Mouse (Mus musculus): Measurements from ENCODE around the gene Zfand4. TPM values are rescaled to one million over a fixed set of nuclear protein-coding genes. Genes with fewer than 3 reads are reported as not detected.
"Not testable (repeated sequence)": the region's sequence is repeated elsewhere in the genome, so short reads cannot be mapped to it uniquely, and the experiment has no call there.

The Zfand4 gene
- polyA plus RNA-seq, 1 experiment = 0.89 TPM

GRCm38 (mm10) chr6:116340521-116340920 lies 76.5 kb downstream of the Zfand4 start:
- Histone ChIP-seq H3K4me3 (replicated peaks; ENCODE audit: extremely low read depth, low read depth, low read length) (no peak overlapping the region), H3K4me1 (ENCODE audit: control insufficient read depth, insufficient read depth, low read length) (peaks cover 2% of the 10 kb centered on the region)
- TF ChIP-seq POLR2A (IDR thresholded peaks at IDR 0.05; ENCODE audit: borderline replicate concordance, extremely low read depth, low read depth, low read length) (no peak), CTCF (IDR thresholded peaks at IDR 0.05; ENCODE audit: insufficient read depth, low read length) (no peak)
- no peak for DNase-seq
- WGBS = 94% methylated on average over 1 of the region's 1 CpGs

GRCm38 (mm10) chr6:116347953-116348352 lies 83.9 kb downstream of the Zfand4 start:
- TF ChIP-seq POLR2A (IDR thresholded peaks at IDR 0.05; ENCODE audit: borderline replicate concordance, extremely low read depth, low read depth, low read length) = no peak
- TF ChIP-seq CTCF (IDR thresholded peaks at IDR 0.05; ENCODE audit: insufficient read depth, low read length) = no peak
- 81% methylated on average over 2 of the region's 2 CpGs for WGBS
- no peaks in the 10 kb centered on the region for H3K4me1 ChIP-seq (ENCODE audit: control insufficient read depth, insufficient read depth, low read length)
- no peak for DNase-seq
- H3K4me3 ChIP-seq (replicated peaks; ENCODE audit: extremely low read depth, low read depth, low read length) = no peak overlapping the region

- Histone ChIP-seq H3K4me1 (ENCODE audit: control insufficient read depth, insufficient read depth, low read length) (no peaks in the 10 kb centered on the region), H3K4me3 (replicated peaks; ENCODE audit: extremely low read depth, low read depth, low read length) (no peak overlapping the region)
- WGBS = 79% methylated on average over 3 of the region's 3 CpGs
- no peak for DNase-seq
- TF ChIP-seq POLR2A (IDR thresholded peaks at IDR 0.05; ENCODE audit: borderline replicate concordance, extremely low read depth, low read depth, low read length) (no peak), CTCF (IDR thresholded peaks at IDR 0.05; ENCODE audit: insufficient read depth, low read length) (no peak)
These were observed 86.0 kb downstream of the Zfand4 start for GRCm38 (mm10) chr6:116349997-116350396.

- WGBS = 82% methylated on average over 6 of the region's 6 CpGs
- TF ChIP-seq CTCF (IDR thresholded peaks at IDR 0.05; ENCODE audit: insufficient read depth, low read length) = no peak
- no peak for DNase-seq
- H3K4me1 ChIP-seq (ENCODE audit: control insufficient read depth, insufficient read depth, low read length) = no peaks in the 10 kb centered on the region
- H3K4me3 ChIP-seq (replicated peaks; ENCODE audit: extremely low read depth, low read depth, low read length) = no peak overlapping the region
These were observed 86.6 kb downstream of the Zfand4 start for GRCm38 (mm10) chr6:116350643-116351042.

GRCm38 (mm10) chr6:116351534-116351933 lies 87.5 kb downstream of the Zfand4 start:
- Histone ChIP-seq H3K4me1 (ENCODE audit: control insufficient read depth, insufficient read depth, low read length) (no peaks in the 10 kb centered on the region), H3K4me3 (replicated peaks; ENCODE audit: extremely low read depth, low read depth, low read length) (no peak overlapping the region)
- TF ChIP-seq POLR2A (IDR thresholded peaks at IDR 0.05; ENCODE audit: borderline replicate concordance, extremely low read depth, low read depth, low read length) = no peak
- TF ChIP-seq CTCF (IDR thresholded peaks at IDR 0.05; ENCODE audit: insufficient read depth, low read length) = no peak
- 77% methylated on average over 4 of the region's 4 CpGs for WGBS
- DNase-seq = no peak

GRCm38 (mm10) chr6:116353428-116353827 lies 89.4 kb downstream of the Zfand4 start:
- WGBS = 86% methylated on average over 1 of the region's 1 CpGs
- no peak overlapping the region for H3K4me3 ChIP-seq (replicated peaks; ENCODE audit: extremely low read depth, low read depth, low read length)
- DNase-seq = no peak
- TF ChIP-seq CTCF (IDR thresholded peaks at IDR 0.05; ENCODE audit: insufficient read depth, low read length) (no peak), POLR2A (IDR thresholded peaks at IDR 0.05; ENCODE audit: borderline replicate concordance, extremely low read depth, low read depth, low read length) (no peak)
- H3K4me1 ChIP-seq (ENCODE audit: control insufficient read depth, insufficient read depth, low read length) = no peaks in the 10 kb centered on the region; the same call in 1 of the 2 replicates

GRCm38 (mm10) chr6:116356311-116356947 lies 92.4 kb downstream of the Zfand4 start:
- DNase-seq; H3K4me3 ChIP-seq (replicated peaks; ENCODE audit: extremely low read depth, low read depth, low read length); H3K4me1 ChIP-seq (ENCODE audit: control insufficient read depth, insufficient read depth, low read length): not testable (repeated sequence)
- 70% methylated on average over 8 of the region's 8 CpGs for WGBS

- TF ChIP-seq CTCF (IDR thresholded peaks at IDR 0.05; ENCODE audit: insufficient read depth, low read length) = no peak
- no peak for TF ChIP-seq POLR2A (IDR thresholded peaks at IDR 0.05; ENCODE audit: borderline replicate concordance, extremely low read depth, low read depth, low read length)
- WGBS = 70% methylated on average over 4 of the region's 4 CpGs
- H3K4me3 ChIP-seq (replicated peaks; ENCODE audit: extremely low read depth, low read depth, low read length) = no peak overlapping the region
- peaks cover 2% of the 10 kb centered on the region; the same call in 1 of the 2 replicates for H3K4me1 ChIP-seq (ENCODE audit: control insufficient read depth, insufficient read depth, low read length)
- no peak for DNase-seq
These were observed 92.9 kb downstream of the Zfand4 start for GRCm38 (mm10) chr6:116356948-116357325.

- no peak for DNase-seq
- H3K4me3 ChIP-seq (replicated peaks; ENCODE audit: extremely low read depth, low read depth, low read length) = no peak overlapping the region
- H3K4me1 ChIP-seq (ENCODE audit: control insufficient read depth, insufficient read depth, low read length) = peaks cover 2% of the 10 kb centered on the region; the same call in 1 of the 2 replicates
- 62% methylated on average over 8 of the region's 8 CpGs for WGBS
- TF ChIP-seq POLR2A (IDR thresholded peaks at IDR 0.05; ENCODE audit: borderline replicate concordance, extremely low read depth, low read depth, low read length) = no peak
- TF ChIP-seq CTCF (IDR thresholded peaks at IDR 0.05; ENCODE audit: insufficient read depth, low read length) = no peak
These were observed 94.0 kb downstream of the Zfand4 start for GRCm38 (mm10) chr6:116358056-116358455.

GRCm38 (mm10) chr6:116359256-116359655 lies 95.2 kb downstream of the Zfand4 start:
- H3K4me3 ChIP-seq (replicated peaks; ENCODE audit: extremely low read depth, low read depth, low read length) = no peak overlapping the region
- no peak for DNase-seq
- TF ChIP-seq CTCF (IDR thresholded peaks at IDR 0.05; ENCODE audit: insufficient read depth, low read length) (no peak), POLR2A (IDR thresholded peaks at IDR 0.05; ENCODE audit: borderline replicate concordance, extremely low read depth, low read depth, low read length) (no peak)
- H3K4me1 ChIP-seq (ENCODE audit: control insufficient read depth, insufficient read depth, low read length) = peaks cover 2% of the 10 kb centered on the region; the same call in 1 of the 2 replicates
- 81% methylated on average over 3 of the region's 3 CpGs for WGBS

All from lung, adult 2 months (tissue).